Mouse (Mus musculus): ENCODE measurements around the gene Pdxp. TPM values are rescaled to one million over a fixed set of nuclear protein-coding genes. Genes with fewer than 3 reads are reported as not detected.
A peak's percentile ranks its signal among the peaks of the same experiment; 100 is the strongest.

Pdxp gene
- polyA plus RNA-seq, 1 experiment from 2014 or later, result 21.9 TPM

- peaks cover 17% of the 10 kb centered on the region for H3K36me3 ChIP-seq (ENCODE audit: insufficient read depth)
- H3K27ac ChIP-seq (ENCODE audit: low read depth), result no peak overlapping the region
- H3K4me3 ChIP-seq (ENCODE audit: low read depth, low read length), result no peak overlapping the region
- no peak overlapping the region for H3K4me2 ChIP-seq
- no peaks in the 10 kb centered on the region for H3K27me3 ChIP-seq (ENCODE audit: insufficient read depth, low read length)
- WGBS, result 22% methylated on average over 3 of the region's 3 CpGs
- no peaks in the 10 kb centered on the region for H3K9me3 ChIP-seq (ENCODE audit: low read depth, low read length)
- DNase-seq (peak; percentile 60), ATAC-seq (ENCODE audit: insufficient read depth) (no peak)
- peaks cover 9% of the 10 kb centered on the region; the same call in 1 of the 2 replicates for H3K4me1 ChIP-seq (ENCODE audit: insufficient read depth)
- H3K9ac ChIP-seq, result no peak overlapping the region
- TF ChIP-seq CTCF (IDR thresholded peaks at IDR 0.05; ENCODE audit: low read depth), result peak; percentile 71
Observed at GRCm38 (mm10) chr15:78931577-78931976, 17.9 kb downstream of the Pdxp start.

GRCm38 (mm10) chr15:78934784-78935320 lies 21.1 kb downstream of the Pdxp start, which contains the start of gene Nol12:
TSS of gene Nol12 (plus strand) at chr15:78934933.
- DNase-seq (peak; percentile 96), ATAC-seq (ENCODE audit: insufficient read depth) (peak; percentile 85)
- no peaks in the 10 kb centered on the region for H3K9me3 ChIP-seq (ENCODE audit: low read depth, low read length)
- H3K27ac ChIP-seq (ENCODE audit: low read depth), result peak within 1 kb of the TSS; percentile 74
- H3K4me2 ChIP-seq, result peak within 1 kb of the TSS; percentile 62
- peak within 1 kb of the TSS; percentile 70 for H3K4me3 ChIP-seq (ENCODE audit: low read depth, low read length)
- WGBS, result under 1% methylated on average over 42 of the region's 42 CpGs
- peak within 1 kb of the TSS; percentile 70 for H3K9ac ChIP-seq
- TF ChIP-seq CTCF (IDR thresholded peaks at IDR 0.05; ENCODE audit: low read depth), result peak; percentile 27
- peaks cover 40% of the 10 kb centered on the region for H3K36me3 ChIP-seq (ENCODE audit: insufficient read depth)
- H3K4me1 ChIP-seq (ENCODE audit: insufficient read depth), result peaks cover 5% of the 10 kb centered on the region; the same call in 1 of the 2 replicates
- no peaks in the 10 kb centered on the region for H3K27me3 ChIP-seq (ENCODE audit: insufficient read depth, low read length)

- H3K36me3 ChIP-seq (ENCODE audit: insufficient read depth), result peaks cover 49% of the 10 kb centered on the region
- no peak overlapping the region for H3K4me3 ChIP-seq (ENCODE audit: low read depth, low read length)
- H3K9ac ChIP-seq, result no peak overlapping the region
- no peak for ATAC-seq (ENCODE audit: insufficient read depth)
- no peaks in the 10 kb centered on the region for H3K9me3 ChIP-seq (ENCODE audit: low read depth, low read length)
- 91% methylated on average over 12 of the region's 12 CpGs for WGBS
- H3K27ac ChIP-seq (ENCODE audit: low read depth), result no peak overlapping the region
- no peak for DNase-seq
- peak overlapping the region; percentile 62 for H3K4me2 ChIP-seq
- TF ChIP-seq CTCF (IDR thresholded peaks at IDR 0.05; ENCODE audit: low read depth), result no peak
- no peaks in the 10 kb centered on the region for H3K27me3 ChIP-seq (ENCODE audit: insufficient read depth, low read length)
- H3K4me1 ChIP-seq (ENCODE audit: insufficient read depth), result peaks cover 5% of the 10 kb centered on the region; the same call in 1 of the 2 replicates
Observed at GRCm38 (mm10) chr15:78936403-78936802, 22.7 kb downstream of the Pdxp start.

- no peak for TF ChIP-seq CTCF (IDR thresholded peaks at IDR 0.05; ENCODE audit: low read depth)
- no peak overlapping the region; the same call in 1 of the 2 replicates for H3K9ac ChIP-seq
- DNase-seq (no peak), ATAC-seq (ENCODE audit: insufficient read depth) (no peak)
- peaks cover 55% of the 10 kb centered on the region for H3K36me3 ChIP-seq (ENCODE audit: insufficient read depth)
- no peaks in the 10 kb centered on the region for H3K27me3 ChIP-seq (ENCODE audit: insufficient read depth, low read length)
- H3K4me3 ChIP-seq (ENCODE audit: low read depth, low read length), result no peak overlapping the region
- WGBS, result 92% methylated on average over 10 of the region's 10 CpGs
- no peak overlapping the region for H3K27ac ChIP-seq (ENCODE audit: low read depth)
- peaks cover 5% of the 10 kb centered on the region; the same call in 1 of the 2 replicates for H3K4me1 ChIP-seq (ENCODE audit: insufficient read depth)
- no peak overlapping the region for H3K4me2 ChIP-seq
- H3K9me3 ChIP-seq (ENCODE audit: low read depth, low read length), result no peaks in the 10 kb centered on the region
Observed at GRCm38 (mm10) chr15:78937311-78937710, 23.6 kb downstream of the Pdxp start.

GRCm38 (mm10) chr15:78937963-78938362 lies 24.2 kb downstream of the Pdxp start:
- WGBS, result 95% methylated on average over 2 of the region's 2 CpGs
- H3K9me3 ChIP-seq (ENCODE audit: low read depth, low read length), result no peaks in the 10 kb centered on the region
- peaks cover 55% of the 10 kb centered on the region for H3K36me3 ChIP-seq (ENCODE audit: insufficient read depth)
- no peak overlapping the region for H3K4me2 ChIP-seq
- ATAC-seq (ENCODE audit: insufficient read depth) (no peak), DNase-seq (no peak)
- no peak for TF ChIP-seq CTCF (IDR thresholded peaks at IDR 0.05; ENCODE audit: low read depth)
- H3K9ac ChIP-seq, result no peak overlapping the region
- no peaks in the 10 kb centered on the region for H3K27me3 ChIP-seq (ENCODE audit: insufficient read depth, low read length)
- H3K27ac ChIP-seq (ENCODE audit: low read depth), result no peak overlapping the region
- no peak overlapping the region for H3K4me3 ChIP-seq (ENCODE audit: low read depth, low read length)
- H3K4me1 ChIP-seq (ENCODE audit: insufficient read depth), result peaks cover 5% of the 10 kb centered on the region; the same call in 1 of the 2 replicates

- Histone ChIP-seq H3K27ac (ENCODE audit: low read depth) (no peak overlapping the region), H3K4me3 (ENCODE audit: low read depth, low read length) (no peak overlapping the region), H3K36me3 (ENCODE audit: insufficient read depth) (peaks cover 55% of the 10 kb centered on the region), H3K4me1 (ENCODE audit: insufficient read depth) (peaks cover 5% of the 10 kb centered on the region; the same call in 1 of the 2 replicates), H3K9ac (no peak overlapping the region), H3K9me3 (ENCODE audit: low read depth, low read length) (no peaks in the 10 kb centered on the region), H3K27me3 (ENCODE audit: insufficient read depth, low read length) (no peaks in the 10 kb centered on the region), H3K4me2 (no peak overlapping the region)
- ATAC-seq (ENCODE audit: insufficient read depth), result no peak
- TF ChIP-seq CTCF (IDR thresholded peaks at IDR 0.05; ENCODE audit: low read depth), result no peak
- 90% methylated on average over 13 of the region's 13 CpGs for WGBS
- DNase-seq, result no peak
Observed at GRCm38 (mm10) chr15:78940325-78940724, 26.6 kb downstream of the Pdxp start.

GRCm38 (mm10) chr15:78942663-78943062 lies 28.9 kb downstream of the Pdxp start:
- no peaks in the 10 kb centered on the region for H3K4me1 ChIP-seq (ENCODE audit: insufficient read depth)
- WGBS, result 3% methylated on average over 9 of the region's 9 CpGs
- peaks cover 42% of the 10 kb centered on the region for H3K36me3 ChIP-seq (ENCODE audit: insufficient read depth)
- peak; percentile 86 for TF ChIP-seq CTCF (IDR thresholded peaks at IDR 0.05; ENCODE audit: low read depth)
- H3K9me3 ChIP-seq (ENCODE audit: low read depth, low read length), result no peaks in the 10 kb centered on the region
- no peaks in the 10 kb centered on the region; the same call in 1 of the 2 replicates for H3K27me3 ChIP-seq (ENCODE audit: insufficient read depth, low read length)
- H3K9ac ChIP-seq, result peak overlapping the region; percentile 43; the same call in 1 of the 2 replicates
- DNase-seq (peak; percentile 92), ATAC-seq (ENCODE audit: insufficient read depth) (peak; percentile 74)
- peak overlapping the region; percentile 66 for H3K4me2 ChIP-seq
- H3K4me3 ChIP-seq (ENCODE audit: low read depth, low read length), result peak overlapping the region; percentile 36
- H3K27ac ChIP-seq (ENCODE audit: low read depth), result no peak overlapping the region
